Mouse (Mus musculus): ENCODE data around the gene Cstl1.
"Not testable (repeated sequence)": the region's sequence is repeated elsewhere in the genome, so short reads cannot be mapped to it uniquely, and the experiment has no call there.

Gene Cstl1

GRCm38 (mm10) chr2:148750058-148750457 is at the start of gene Cstl1:
Cstl1 (plus strand) TSS chr2:148750358.
- no peak for DNase-seq (ENCODE audit: low spot score in 2 of 2)

- no peak for DNase-seq (ENCODE audit: low spot score in 2 of 2)
These were observed 43.6 kb upstream of the Cstl1 start for GRCm38 (mm10) chr2:148706409-148707201.

- DNase-seq (ENCODE audit: low spot score in 2 of 2), result no peak
These were observed 43.0 kb upstream of the Cstl1 start for GRCm38 (mm10) chr2:148707202-148707530.

- no peak for DNase-seq (ENCODE audit: low spot score in 2 of 2)
These were observed 37.8 kb upstream of the Cstl1 start for GRCm38 (mm10) chr2:148712326-148712725.

GRCm38 (mm10) chr2:148717072-148717471 is 33.1 kb upstream of the Cstl1 start:
- DNase-seq (ENCODE audit: low spot score in 2 of 2), result no peak

- DNase-seq (ENCODE audit: low spot score in 2 of 2), result no peak
These were observed 30.7 kb upstream of the Cstl1 start for GRCm38 (mm10) chr2:148719271-148719995.

DNA sequence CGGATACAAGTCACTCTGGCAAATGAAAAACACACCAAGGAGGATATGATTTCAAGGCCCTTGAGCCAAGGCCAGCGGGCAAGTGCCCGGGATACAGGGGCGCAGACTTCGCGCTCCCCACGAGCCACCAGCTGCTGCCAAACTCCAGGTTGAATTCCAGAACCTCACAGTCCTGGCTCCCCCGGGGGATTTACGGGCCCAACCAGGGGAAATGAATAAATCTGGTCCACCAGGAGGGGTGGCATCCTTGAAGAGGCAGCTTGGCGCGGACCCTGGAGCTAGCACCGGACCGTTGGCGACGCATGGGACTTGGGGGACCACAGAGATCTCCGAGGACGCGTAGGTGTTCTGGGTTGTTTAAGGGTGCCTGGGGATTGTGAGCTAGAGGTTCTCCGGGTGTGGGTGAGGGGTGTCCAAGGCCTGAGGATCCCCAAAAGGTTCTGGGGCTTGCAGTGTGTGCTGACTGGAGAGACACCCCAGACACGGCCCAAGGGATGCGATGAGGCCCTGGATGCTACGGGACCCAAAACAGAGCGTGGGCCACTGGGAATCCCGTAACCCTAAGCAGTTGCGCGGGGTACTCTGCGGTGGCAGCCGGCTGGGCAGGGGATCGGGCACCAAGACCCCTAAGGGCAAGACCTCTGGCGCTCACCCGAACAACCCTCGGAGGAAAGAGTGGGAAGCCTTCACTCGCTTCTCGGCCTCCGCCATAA is 18.4 kb upstream of the Cstl1 start:
- DNase-seq (ENCODE audit: low spot score in 2 of 2), result no peak

DNA sequence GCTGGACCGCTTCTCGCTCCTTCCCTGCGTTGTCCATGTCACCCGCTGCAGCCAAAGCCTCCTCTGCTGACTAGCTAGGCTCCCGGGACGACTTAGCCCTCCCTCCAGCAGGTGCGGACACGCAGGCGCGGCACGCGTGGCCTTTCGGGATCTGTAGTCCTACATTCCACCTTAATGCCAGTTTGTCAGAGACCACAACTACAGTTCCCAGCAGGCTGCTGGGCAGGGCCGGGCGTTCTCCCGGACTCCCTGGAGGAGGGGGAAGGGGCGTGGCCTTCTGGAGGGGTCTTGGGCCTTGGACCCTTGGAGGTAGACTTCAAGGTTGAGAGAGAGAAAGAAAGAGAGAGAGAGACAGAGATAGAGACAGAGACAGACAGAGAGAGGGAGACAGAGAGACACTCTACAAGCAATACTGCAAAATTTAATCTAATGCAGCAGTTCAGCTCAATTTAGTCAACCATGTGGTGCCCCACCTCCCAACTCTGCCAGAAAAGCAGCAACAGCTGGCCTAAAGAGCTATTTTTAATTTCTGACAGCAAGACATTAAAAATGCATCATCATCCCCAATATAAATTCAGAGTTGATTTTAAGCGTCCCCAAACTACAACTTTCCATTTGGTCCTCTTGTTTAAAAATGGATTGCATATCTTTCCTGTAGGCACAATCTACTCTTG is 17.7 kb upstream of the Cstl1 start, which contains the start of gene Napb:
Gene Napb, minus strand, starts transcription at position 141 of the 674 bp plus-strand sequence.
- DNase-seq (ENCODE audit: low spot score in 2 of 2), result peak; percentile 72 to 76

DNA sequence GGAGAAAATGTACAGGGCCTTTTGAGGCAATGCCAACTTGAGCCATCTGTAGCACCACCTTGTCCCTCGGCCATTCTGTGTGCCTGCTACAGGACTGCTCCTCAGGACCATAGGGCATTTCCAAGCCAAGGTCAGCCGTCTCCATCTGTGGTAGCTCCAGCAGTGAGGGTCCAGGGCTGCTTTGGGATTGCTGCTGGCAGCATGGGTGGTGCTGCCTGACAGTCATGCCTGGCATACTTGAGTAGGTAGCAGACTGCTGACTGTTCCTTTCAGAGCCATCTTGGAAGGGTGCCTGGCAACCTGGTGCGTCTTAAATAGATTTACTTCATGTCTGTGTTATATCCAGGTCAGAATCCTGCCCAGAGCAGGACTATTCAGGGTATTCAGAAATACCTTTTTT is 7.2 kb upstream of the Cstl1 start:
- DNase-seq (ENCODE audit: low spot score in 2 of 2), result no peak

GRCm38 (mm10) chr2:148743846-148744407 is 6.2 kb upstream of the Cstl1 start:
- DNase-seq (ENCODE audit: low spot score in 2 of 2), result no peak

- DNase-seq (ENCODE audit: low spot score in 2 of 2), result peak; percentile 12 to 63
These were observed 2.0 kb downstream of the Cstl1 start for GRCm38 (mm10) chr2:148751893-148752813.

- no peak for DNase-seq (ENCODE audit: low spot score in 2 of 2)
These were observed 4.2 kb downstream of the Cstl1 start for GRCm38 (mm10) chr2:148754310-148754846.

DNA sequence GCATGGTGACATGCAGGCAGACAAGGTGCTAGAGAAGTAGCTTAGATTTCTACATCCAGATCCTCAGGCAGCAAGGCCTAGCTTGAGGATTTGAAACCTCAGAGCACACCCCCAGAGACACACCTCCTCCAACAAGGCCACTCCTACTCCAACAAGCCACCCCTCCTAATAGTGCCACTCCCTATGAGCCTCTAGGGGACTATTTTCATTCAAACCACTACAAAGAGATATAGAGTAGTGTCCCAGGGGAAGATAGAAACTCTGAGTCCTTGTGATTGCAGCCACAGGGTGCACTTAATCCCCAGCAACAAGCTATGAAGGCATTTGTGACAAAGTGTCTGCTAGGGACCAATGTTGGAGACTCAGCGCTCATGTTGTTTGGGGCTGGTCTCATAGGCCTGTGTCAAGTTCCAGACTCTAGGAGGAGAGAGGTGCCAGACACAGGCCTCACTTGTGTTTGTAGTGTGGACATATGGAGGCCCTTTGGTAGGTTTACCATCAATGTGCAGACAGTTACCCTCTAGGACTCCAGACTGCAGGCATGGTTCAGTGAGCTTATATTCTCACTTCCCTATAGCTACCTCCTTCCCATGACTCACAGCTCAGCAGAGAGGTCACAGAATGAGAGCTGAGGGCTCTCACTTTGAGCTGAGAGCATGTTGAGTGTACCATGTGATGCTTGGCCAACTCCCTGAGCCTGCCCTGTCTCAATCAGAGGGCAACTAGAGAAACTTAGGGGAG is 13.7 kb downstream of the Cstl1 start:
- no peak for DNase-seq (ENCODE audit: low spot score in 2 of 2)

DNA sequence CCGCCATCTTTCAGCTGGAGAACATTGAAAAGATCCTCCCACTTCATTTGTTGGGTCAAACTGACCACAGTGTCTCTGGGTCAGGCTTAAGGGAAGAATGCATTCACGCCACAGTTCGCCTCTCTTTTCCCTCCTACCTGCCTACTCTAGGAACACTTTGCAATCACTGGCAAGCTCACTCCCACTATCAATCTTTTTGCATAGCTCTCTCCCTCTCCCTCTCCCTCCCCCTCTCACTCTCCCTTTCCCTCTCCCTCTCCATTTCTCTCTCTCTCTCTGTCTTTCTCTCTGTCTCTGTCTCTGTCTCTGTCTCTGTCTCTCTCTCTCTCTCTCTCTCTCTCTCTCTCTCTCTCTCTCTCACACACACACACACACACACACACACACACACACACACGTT is 21.2 kb downstream of the Cstl1 start, which contains the start of gene Cst11:
Gene Cst11, minus strand, starts transcription at position 101 of the 400 bp plus-strand sequence.
- DNase-seq (ENCODE audit: low spot score in 2 of 2), result not testable (repeated sequence)

- no peak for DNase-seq (ENCODE audit: low spot score in 2 of 2)
These were observed 31.6 kb downstream of the Cstl1 start, which contains the start of gene 8030411F24Rik for GRCm38 (mm10) chr2:148781709-148782108. 8030411F24Rik (plus strand) TSS chr2:148782009.

DNA sequence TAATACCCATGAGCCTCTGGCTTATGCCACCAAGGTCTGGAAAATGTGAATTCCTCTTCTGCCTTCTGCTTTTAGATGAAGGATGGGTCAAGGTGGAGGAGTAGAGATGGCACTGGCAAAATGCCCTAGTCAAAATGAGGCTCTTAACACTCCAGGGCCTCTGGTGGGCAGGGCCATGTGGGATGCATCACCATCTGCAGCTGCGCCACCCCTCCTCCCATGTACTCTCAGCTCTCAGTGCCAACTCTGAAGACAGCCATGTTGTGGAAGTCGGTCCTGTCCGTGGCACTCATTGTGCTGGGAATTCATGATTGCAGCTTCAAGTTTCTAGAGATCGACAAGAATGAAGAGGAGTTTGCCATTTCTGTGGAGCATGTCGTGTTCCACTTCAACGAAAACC is 39.0 kb downstream of the Cstl1 start, which contains the start of gene Cst12:
Gene Cst12, plus strand, starts transcription at position 220 of the 400 bp plus-strand sequence.
- no peak for DNase-seq (ENCODE audit: low spot score in 2 of 2)

GRCm38 (mm10) chr2:148798485-148798884 is 48.3 kb downstream of the Cstl1 start, which contains the start of gene Cst8:
Cst8 (plus strand) TSS chr2:148798785.
- no peak for DNase-seq (ENCODE audit: low spot score in 2 of 2)

GRCm38 (mm10) chr2:148801491-148801921 is 51.3 kb downstream of the Cstl1 start:
- DNase-seq (ENCODE audit: low spot score in 2 of 2), result no peak
